Mouse (Mus musculus) spleen, adult 18-20 months (tissue): ENCODE measurements at regions not wholly inside any gene's neighbourhood (a gene's known extent, or its start where the extent isn't known, plus 50 kb on each side); places are given as distances from the start of the nearest gene placed in this dataset.
"Not testable (repeated sequence)": the region's sequence is repeated elsewhere in the genome, so short reads cannot be mapped to it uniquely, and the experiment has no call there.

ENCODE experiments used
- DNase-seq, 2 experiments: peaks; one replicate each; pipeline ENCODE4 v3.0.0; 2022; ENCODE audit warnings: mixed read lengths in 2 of 2

DNA sequence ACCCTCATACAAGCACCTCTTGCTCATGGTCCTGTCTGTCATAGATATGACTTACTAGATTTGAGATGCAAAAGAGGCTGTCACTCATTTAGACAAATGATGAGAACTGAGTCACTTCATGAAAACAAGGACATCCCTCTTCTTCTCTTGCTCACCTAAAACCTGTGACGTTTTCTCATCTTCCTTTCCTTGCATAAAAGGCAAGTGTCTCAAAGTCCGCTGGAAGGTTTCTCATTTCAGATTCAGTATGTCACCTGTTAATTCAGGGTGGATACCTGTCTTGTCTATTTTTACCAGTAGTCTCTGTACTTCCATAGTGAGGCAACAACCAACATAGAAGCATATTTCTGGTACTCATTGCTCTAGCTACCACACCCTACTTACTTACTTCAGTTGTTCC, 325.6 kb downstream of the Car8 start:
- DNase-seq = no peak

DNA sequence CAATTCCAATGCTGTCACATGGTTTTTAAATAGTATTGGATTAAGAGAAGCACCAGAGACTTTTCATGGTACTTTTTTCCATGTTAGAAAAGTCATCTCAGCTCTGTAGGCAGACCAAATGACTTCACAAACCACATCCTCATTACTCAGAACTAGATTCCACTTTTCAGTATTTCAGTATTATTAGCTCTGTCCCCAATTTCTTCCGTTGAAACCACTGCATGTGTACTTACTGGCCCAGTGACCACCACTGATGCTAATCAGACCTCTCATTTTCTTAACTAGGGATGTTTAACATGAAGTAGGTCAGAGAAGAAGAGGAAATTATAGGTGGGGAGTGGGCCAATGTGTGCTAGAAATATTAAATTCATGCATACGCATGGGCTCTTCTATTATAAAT, 326.2 kb downstream of the Car8 start:
- no peak for DNase-seq

DNA sequence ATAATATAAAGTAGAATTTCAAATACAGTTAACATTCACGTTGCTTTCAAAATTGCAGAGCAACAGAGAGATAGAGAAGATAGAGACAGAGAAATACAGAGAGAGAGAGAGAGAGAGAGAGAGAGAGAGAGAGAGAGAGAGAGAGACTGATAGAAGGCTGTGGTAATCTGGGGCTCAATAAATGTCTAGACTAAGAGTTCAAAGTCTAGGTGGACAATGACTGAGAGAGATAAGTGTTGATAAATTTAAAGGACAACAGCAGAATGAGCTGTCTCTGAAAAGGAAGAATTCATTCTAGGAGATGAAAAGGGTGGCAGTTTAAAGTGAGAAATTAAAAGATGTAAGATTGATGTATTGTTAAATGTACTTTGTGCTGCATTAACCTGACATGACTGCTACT, 335.7 kb downstream of the Car8 start:
- DNase-seq = no peak

DNA sequence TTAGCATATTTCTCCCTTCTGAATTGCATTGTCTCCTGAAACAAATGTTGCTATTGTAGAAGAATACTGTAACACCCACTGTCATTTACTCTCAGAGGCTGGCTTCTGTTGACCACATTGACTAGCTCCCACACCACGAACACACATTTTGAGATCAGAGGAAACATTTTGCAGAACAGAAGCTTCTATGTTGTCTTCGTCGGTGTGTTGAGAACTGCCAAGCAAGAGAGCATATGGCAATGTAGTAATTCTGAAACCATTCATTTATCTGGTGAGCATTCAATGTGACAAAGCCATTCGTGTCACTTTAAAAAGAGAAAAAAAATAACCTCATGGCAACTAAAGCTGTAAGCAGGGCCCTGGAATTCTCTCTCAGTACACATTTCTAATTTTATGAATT, 343.9 kb downstream of the Car8 start:
- DNase-seq = no peak

DNA sequence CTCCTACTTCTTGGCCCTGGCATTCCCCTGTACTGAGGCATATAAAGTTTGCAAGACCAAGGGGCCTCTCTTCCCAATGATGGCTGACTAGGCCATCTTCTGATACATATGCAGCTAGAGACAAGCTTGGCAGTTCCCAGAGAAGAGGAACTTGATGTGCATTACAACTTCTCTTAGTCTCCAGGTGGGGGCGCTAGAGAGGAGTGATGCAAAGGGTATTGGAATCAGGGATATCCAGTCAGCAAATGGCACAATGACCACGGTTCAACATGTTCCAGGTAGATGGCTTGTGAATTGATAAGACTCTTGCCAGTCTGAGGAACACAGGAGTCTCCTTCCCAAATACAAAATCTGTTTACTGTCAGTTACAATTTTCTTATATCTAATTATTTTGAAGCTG, 347.7 kb downstream of the Car8 start:
- DNase-seq = no peak

DNA sequence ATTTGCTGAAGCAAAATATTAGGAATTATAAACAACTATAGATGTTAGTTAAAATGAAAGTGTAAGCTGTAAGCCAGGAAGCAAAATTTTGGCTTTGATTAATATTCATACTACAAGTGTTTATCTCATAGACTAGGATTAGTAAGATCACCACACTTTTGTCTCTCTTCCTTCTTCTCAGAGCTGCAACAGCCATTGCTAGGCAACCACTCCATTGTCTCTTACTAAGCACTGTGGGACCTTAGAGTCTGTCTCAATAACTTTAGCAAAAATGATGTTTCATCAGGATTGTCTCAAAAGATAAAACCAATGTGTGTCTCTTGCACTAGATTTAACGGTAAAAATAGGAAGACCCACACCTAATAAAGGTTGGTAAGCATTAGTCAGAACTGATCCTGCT, 384.3 kb downstream of the Car8 start:
- no peak for DNase-seq

DNA sequence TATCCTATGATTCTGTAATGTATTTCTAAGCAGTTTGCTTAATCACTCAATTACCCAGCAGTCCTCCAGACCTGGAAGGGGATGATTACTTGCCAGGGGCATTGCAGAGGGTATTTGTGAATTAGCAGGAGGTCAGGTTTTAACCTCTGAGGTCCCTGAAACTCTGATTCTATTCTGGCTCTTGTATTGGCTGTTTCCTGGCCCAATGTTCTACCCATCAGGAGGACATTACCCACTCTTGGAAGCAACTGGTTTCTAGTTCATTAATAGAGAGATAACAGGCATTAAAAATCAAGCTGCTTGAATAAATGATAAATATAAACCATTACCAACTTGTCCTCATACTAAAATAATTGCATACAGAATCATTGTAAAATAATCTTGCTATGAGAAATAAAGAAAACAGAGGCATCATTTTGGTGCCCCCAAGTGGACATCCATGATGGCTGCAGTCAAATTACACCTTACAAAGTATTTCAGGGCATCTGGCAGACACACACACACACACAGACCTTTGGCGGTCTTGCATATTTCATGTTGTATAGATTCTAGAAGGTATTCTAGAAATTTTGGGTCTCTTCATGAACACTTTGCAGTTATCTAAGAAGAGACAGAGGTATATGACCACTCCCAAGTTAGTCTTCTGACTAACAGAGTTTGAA, 385.6 kb downstream of the Car8 start:
- DNase-seq = peak in 1 of 2 experiments; percentile 8

DNA sequence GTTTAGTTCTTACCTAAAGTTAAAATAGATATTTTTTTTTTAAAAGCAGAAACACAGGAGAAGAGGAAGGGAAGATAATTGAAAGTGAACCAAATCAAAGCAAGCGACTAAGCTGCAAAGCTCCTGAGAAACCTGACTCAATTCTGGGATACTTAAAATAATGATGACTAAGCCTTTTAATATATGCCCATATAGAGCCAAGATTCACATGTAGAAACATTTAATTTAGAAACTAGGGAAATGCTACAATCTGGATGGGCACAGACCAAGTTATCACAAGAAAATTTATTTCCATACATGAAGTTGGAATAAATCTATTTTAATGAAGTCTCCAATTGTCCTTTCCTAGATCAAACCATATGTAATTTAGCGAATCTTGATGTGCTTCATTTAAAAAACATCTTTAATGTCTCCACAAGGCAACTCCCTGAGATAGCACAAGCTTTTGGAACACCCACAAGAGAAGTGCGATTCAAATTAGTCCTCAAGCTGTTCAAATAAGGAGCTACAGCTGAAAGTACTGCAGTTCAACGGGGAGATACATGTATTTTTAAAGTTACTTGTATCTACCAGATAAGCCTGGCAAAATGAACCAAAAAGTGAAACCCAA, 386.7 kb downstream of the Car8 start:
- no peak for DNase-seq

DNA sequence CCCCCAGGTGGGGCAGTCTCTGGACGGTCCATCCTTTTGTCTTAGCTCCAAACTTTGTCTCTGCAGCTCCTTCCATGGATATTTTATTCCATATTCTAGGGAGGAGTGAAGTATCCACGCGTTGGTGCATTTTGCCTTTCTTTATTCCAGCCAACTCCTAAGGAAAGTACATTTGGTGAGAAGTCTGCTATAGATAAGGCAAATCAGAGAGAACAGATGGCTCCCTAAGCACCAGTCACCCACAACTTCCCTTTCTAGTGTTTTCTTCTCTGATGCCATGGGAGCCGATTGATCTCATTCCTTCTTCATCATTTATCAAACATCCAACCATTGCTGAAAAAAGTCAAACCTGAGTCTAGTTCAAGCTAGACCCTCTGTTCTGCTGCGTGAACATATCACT, 391.4 kb downstream of the Car8 start:
- no peak for DNase-seq

DNA sequence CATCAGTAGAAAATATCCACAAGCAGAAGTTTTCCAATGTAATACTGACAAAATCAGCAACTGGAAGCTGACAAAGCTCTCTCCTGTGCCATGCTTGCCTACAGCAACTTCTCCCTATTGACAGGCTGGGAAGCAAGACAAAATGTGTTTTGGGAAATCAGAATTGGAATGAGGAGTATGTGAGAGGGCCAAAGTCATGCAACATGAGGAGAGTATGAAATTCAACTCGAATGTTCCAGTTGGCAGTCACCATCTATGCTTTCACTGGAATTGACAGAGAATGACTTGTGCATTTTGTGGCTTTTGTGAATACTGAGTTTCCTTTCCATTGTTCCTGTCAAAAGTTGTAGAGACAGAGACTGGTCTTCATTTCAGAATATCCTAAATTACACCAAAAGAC, 409.7 kb downstream of the Car8 start:
- DNase-seq = no peak

DNA sequence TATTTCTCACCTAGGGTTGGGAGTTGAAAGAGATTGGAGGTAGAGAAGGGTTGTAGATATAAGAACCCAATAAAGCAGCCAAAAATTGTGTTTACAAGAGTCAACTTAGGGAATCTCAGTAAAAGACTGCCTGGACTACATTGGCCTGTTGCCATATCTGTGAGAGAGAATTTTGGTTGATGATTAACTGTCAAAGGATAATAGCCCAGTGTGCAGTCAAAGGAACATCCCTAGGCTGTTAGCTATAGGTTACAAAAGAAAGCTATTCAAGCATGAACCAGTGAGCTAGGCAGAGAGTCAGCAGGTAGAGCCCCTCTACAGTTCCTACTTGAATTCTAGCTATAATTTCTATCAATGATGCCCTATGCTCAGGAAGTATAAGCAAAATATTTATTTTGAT, 419.0 kb downstream of the Car8 start:
- DNase-seq = no peak

DNA sequence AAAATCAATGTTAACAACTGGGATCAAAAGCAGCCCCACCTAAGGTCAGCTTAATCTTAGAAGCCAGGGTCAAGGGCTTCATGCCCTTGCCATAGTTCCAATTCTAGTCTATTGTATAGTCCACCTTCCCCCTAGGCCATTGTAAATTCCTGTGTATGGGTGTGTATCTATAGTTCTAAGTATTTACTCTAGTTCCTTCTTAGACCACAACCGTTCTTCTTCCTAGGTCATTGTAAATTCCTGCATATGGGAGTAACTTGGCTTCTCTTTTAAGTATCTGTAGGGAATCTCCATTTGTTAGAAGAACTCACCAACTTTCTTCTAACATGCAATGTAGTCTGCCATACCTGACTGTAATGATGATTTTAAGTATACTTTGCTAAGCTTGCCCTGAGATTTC, 461.1 kb downstream of the Car8 start:
- DNase-seq = not testable (repeated sequence)

DNA sequence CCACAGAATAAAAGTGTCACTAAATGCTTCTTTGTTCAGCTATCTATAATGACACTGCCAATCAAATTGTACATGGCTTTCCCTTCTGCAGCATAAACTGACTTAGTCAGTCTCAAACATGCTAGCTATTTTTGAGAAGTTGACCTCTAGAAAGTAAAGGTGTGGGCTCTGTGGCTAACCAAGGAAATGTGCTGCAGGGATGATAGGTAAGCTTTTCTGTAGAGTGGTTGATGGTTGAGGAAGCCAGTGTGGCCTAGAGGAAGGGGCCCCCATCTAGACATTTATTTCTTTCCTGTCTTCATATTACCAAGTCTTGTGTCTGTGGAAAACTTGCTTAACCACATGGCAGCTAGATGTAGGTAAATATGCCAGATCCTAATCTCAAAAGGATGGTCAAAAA, 483.4 kb downstream of the Car8 start:
- DNase-seq = no peak

DNA sequence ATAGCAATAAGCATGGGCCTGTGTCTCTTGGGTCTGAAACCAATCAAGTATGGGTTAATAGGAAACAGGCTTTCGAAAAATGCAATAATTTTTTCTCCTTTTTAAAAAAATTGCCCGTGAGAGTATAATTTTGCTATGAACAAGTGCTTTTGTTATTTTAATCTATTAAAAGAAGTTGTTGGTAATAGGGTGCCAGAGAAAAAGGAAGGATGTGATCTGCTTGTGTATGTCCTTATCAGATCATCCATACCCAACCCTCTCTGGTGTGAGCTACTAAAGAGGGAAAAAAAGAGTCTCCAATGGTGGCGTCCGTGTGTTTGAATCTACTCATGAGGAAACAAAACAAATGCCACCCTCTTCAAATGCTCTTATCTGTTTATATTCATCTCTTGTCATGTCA, 484.9 kb downstream of the Car8 start:
- DNase-seq = no peak

DNA sequence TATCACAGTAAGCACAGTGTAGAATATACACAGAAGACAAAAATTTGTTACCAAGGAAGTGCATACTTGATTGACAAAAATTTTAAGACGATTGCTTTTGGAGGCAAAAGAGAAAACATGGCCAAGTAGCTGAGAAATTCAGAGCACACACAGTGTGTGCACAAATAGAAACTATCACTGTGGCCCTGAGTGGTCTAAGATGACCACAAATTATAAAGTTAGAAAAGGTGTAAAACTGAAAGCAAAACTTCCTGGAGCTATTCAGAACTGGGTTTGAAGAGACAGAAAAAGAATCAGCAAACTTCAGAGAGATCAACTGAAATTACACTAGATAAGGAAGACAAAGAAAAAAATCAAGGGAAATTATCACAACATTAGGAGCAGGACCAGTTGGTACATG, 487.6 kb downstream of the Car8 start:
- no peak for DNase-seq

DNA sequence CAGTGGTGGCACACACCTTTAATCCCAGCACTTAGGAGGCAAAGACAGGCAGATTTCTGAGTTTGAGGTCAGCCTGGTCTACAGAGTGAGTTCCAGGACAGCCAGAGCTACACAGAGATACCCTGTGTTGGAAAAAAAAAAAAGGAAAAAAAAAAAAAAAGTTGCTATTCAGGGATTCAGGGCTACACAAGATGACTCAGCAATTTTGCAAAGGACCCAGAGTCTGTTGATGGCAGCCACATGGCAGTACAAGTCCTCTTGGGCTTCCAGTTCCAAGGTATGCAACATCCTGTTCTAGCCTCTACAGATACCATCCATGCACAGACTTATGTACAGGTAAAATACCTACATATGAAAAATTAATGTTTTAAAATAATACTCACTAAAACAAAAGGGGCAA, 515.9 kb downstream of the Car8 start:
- DNase-seq = no peak

DNA sequence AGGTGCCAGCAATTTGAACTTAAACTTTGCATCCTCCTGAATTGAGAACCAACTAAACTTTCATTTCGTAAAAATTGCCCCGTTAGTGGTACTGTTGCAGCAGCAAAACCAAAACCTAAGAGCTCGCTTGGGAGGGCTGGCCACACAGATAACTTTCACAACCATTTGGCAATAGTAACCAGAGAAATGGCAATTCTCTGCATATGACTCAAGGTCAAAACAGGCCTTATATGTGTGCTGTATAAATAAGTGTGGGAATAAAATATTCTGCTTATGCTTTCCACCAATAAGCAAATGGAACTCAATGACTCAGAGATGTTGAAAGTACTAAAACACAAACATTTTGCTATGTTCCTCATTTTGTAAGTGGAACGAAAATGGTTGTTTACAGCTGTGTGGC, 550.3 kb downstream of the Car8 start:
- DNase-seq = no peak

DNA sequence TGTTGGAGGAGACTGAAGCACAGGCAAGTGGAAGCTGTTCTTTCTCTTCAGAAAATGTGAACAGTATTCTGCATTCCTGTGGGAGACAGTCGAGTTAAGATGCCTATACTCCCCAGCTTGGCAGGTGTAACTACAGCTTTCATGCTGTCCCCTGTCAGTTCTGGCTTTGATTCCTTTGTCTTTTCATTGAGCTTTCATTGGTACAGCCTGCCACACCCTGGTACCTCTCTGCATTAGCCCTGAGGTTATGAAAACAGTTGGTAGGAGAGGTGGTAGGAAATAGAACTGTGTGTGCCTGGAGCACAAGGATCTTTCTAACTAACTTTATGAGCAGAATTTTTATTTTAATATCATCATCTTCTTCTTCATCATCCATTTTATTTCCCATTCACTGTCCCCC, 551.6 kb downstream of the Car8 start:
- DNase-seq = no peak

DNA sequence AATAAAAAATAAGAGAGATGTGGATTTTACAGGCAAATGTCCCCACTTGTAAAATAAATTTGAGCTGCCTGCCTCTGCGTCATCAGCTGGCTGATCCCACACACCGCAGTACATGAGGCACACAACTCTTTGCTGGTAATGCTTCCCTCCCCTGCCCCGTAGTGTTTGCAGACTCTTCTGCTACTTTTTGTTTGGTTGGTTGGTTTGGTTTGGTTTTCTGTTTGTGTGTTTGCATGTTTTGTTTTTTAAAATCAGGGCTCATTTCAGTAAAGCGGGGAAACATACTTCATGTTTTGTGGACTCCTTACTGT, 568.1 kb downstream of the Car8 start:
- DNase-seq = no peak

DNA sequence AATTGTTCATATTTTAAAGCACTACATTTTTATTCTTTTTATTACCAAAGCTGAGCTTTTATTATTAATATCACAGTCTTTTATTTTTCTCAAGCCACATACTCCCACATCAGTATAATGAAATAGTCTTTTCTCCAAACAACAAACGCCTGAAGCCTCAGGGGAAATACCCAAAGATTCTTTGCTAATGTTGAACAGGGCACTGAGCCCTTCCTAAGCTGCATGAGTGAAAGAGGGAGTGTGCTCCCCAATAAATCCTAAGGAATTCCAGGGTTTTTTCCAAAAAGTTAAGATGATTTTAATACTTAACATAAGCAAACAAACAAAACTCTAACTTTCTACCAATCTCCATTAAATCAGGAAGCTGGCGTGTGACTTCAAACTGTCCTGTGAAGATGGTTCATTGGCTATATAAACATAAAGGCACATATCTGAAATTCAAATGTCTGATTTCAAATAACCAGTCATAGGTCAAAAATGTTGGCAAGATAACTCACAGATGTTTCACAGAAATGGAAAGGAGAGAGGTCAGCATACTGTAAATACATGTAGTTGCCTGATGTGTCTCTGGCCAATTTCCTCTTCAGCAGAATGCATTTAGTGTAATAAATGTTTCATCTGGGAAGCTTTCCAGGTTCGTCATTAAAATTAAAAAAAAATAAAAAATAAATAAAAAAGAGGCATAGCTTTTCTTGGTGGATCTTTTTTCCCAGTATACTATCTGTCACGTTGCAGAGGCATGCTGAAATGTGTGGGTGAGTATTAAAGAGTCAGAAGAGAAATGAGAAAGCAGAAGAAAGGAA, 568.6 kb downstream of the Car8 start:
- no peak for DNase-seq

DNA sequence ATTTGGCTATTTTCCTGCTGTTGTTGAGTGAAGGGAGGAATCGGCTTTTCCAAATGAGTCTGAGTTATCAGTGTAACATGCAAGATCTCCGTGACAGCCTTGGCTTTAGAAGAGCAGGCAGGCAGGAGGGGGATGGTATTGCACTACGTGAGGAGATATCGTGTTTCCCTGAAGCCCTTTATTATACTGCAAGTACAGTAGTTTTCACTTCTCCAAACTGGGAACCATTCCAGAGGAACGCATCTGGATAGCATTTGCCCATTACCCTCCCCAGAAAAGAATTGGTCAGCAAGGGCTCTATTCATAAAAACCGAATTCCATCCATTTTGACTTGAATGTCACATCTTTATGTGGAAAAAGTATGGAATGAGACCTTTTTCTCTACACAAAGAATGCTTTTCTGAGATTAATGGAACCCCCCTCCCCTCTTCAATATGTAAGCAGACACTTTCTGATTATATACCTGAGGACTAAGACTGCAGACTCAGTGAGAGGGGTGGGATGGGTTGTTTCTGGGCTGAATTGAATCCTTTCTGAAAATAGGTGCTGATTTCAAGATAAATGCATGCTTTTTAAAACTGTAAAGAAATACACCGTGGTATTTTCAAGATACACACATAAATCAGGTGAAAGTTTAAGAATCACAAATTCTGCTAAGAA, 571.8 kb downstream of the Car8 start:
- no peak for DNase-seq

DNA sequence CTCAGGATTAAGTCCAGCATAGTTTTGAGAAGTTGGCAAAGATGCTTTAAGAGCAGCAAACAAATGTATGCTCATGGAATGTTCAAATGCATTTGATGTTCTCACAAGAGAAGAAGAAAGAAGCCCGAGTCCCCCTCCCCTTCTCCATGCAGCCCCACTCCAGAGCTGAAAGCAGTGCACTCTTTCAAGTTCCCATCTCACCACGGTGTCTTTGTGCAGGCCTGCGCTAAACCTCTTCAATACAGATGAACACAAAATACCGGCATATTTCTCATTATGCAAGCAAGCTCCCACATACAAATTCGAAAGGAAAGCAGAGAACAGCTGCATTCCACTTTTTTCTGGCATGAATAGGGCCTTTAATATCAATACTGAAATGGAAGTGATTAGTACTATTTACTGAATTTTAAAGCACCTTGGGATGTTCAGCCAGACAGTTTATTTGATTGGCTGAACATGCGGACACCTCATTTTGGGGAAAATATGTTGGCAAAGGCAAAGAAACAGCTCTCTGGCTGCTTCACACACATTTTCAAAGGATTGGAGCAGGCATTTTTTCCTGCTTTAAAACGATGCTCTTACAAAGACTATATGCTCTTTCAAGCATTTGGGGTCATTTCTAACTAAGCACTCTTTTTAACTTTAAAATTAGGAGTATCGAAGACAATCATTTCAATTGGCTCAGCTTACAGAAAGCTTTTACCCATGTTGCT, 595.8 kb downstream of the Car8 start:
- DNase-seq = no peak

DNA sequence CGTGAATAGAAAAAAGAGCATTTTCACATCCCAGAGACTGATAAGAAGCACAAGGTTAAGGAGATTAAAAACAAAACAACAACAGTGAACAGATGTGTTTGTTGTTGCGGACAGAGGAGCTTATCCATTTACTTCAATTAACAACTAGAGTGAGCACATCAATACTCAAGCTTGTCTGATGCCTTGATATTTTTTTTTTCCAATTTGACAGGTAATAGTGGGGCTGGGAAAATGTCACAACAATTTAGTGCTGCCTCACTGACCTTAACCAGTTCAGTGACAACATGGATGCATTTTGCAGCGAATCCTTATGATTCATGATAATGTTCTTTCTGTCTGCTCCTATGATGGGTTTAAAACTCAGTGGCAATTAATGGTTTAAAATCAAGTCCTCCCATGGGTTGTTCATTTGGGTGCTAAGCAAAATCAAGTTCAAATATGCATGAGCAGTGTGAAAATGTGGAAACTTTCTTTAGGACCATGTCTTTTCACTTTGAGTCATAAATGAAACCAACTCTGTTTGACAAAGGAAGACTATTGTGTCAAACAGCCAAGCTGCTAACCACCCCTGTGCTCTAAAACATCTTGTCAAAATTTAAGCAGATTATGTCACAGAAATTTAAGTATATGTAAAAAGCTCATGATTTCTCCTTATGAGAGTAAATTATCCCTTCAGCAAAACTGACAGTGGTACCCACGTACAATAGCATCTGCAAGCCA, 641.0 kb downstream of the Car8 start:
- DNase-seq = no peak
